Mouse (Mus musculus) urinary bladder, adult 18-20 months (tissue): ENCODE results near the gene Pde11a.

Source experiments
- DNase-seq, 2 experiments: peaks; one replicate each; pipeline ENCODE4 v3.0.0; 2022; ENCODE audit warnings: low spot score in 2 of 2, mixed read lengths in 2 of 2

Pde11a gene

DNA sequence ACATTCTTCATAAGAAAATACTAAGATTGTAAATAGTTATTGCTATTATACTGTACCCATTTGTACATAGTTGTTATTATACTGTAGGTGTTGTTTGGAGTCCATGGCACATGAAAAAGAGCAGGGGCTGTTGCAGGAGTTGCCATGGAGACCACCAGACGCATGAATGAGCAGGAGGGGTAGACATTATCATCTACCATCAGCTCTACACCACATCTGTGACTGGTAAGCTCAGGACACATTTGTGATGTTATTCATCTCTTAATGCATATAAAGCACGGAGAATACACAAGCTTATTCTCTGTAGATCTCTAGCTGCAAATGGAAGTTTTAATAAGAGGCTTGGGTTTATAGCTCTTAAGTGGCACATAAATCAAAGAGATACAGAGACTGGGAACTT lies 179.6 kb downstream of the Pde11a start:
- DNase-seq = no peak

DNA sequence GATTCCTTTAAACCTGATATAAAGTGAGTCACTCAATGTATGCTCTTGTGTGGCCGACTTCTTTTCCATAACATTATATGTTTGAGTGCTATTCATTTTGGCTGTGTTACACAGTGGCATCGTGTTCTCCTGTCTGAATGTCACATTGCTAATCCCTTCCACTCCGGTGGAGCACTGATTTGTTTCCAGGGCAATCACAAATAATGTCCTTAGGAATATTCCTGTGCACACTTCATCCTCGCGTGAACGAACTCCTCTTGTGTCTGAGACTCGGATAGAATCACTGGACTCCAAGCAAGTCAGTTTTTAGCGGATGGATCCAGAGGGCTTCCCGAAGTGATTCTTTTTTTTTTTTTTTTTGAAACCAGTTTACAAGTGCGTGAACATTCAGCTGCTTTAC lies 197.4 kb downstream of the Pde11a start:
- no peak for DNase-seq

- DNase-seq = no peak
Measured at GRCm38 (mm10) chr2:76132983-76133382, 205.6 kb downstream of the Pde11a start.

DNA sequence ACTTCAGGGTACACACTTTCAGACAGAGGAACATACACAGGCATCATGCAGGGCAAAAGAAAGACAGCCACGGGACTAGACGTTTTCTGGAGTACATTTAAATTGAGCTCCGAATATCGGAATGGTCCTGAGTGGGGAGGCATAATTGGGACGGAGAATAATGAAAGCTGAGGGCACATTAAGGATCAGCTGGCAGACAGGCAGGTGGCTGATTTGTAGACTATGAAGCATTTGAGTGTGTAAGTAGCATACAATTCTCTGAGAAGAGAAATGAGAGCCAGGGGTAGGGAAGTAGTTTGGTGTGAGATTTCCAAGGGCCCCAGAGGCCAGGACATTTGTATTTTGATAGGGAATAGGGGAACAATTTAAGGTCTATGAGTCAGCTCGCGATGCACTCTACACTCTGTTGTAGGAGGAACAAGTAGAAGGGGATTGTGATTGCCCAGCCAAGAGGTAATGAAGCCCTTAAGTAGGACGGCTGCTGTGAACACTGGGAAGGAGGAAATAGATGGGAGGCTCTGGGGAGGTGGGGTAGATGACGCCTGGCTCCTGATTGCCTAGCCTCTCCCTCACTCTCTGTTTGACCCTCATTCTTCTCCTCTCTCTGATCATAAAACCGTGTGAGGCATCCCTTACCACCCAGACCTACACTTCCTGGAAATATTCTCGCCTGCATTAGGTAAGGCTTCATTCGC lies 208.5 kb downstream of the Pde11a start:
- DNase-seq = no peak

DNA sequence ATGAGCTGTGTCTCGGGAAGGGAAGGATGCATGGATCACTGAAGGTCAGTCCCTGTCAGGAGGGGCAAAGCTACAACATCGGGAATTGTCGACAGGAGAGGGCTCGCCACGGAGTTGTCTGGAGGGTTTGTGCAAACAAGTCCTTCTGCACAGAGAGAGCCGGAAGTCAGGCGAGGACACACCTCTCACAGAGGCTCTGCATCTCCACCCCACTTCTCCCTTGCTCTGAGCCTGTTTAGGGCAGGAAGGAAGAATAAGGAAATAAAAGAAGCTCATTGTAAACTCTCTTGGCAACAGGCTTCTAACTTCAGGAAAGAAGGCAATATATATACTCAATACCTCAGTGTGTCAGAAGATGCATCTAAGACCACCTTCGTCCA lies 209.5 kb downstream of the Pde11a start:
- no peak for DNase-seq

DNA sequence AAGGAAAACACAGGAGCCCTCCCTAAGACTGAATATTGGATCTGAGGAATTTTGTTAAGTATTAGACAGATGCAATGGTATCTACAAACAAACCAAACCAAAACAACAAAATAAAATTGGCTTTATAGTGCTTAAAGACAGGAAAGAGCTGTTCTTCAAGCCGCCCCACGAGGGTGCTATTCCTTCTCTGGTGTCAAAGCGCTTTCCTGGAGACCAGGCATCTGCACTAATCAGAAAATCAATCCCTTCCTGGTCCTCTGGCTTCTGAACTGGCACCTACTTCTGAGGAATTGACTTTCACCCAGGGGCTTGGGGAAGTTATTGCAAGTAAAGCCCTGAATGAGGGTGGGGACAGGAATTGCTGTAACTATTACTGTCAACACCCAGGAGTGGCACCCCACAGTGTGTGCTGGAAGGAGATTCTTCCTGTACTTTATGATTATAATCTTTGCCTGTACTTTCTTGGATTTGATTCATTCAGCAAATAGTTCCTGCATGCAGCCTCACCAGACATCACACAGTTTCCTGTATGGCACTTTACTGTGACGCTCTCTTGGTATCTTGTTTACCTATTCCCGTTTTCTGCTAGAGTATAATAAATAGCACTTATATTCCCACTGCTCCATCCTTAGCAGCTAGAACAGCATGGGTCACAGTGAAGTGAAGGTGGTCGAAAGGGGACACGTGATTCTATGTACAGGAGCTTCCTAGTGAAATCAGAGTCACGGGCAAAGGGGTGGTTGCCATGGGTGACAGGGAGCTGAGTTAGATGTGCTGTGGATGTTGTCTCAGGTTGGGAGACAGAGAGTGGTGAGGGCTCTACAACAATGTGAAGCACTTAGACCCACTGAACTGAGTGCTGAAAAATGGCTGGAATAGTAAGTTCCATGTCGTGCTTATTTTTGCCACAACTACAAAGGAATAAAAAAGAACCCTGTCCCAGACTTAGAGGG lies 210.2 kb downstream of the Pde11a start:
- DNase-seq = peak in 1 of 2 experiments; percentile 14

DNA sequence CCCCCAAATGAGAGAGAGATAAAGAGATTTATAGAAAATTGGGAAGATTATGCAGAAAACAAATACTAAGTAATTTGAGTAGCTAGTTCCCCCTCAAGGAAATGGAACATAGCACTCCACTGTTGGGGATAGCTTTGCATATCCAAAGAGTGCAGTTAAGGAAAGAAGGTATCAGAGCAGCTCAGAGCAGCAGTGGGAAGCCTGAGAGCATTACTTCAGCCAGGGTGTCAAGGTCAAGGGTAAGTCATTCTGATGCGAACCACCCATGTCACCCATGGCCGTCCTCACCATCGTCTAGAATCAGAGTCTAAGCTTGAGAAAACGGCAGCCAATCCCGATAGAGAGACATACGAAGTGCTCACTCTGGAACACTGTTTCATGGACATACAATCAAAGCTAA lies 211.9 kb downstream of the Pde11a start:
- no peak for DNase-seq

- no peak for DNase-seq
Measured at GRCm38 (mm10) chr2:76124821-76125220, 213.8 kb downstream of the Pde11a start.

DNA sequence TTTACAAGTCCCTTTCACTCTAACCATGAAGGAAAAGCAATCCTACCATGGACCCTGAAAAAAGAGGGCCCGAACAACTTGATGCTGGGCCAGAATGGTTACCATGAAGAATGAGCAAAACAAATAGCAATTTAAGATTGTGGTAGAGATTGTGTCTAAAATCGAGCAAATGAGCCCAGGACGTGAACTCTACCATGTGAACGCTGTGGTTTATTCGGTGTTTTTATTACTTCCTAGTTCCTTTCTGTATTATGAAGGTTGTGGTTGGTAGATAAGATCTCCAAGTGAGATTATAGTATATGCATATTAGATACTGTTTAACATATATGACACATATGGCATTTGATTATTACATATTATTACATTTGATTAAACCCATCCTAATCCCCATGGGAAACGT lies 216.4 kb downstream of the Pde11a start:
- no peak for DNase-seq

GRCm38 (mm10) chr2:76119848-76120247 lies 218.7 kb downstream of the Pde11a start:
- no peak for DNase-seq

DNA sequence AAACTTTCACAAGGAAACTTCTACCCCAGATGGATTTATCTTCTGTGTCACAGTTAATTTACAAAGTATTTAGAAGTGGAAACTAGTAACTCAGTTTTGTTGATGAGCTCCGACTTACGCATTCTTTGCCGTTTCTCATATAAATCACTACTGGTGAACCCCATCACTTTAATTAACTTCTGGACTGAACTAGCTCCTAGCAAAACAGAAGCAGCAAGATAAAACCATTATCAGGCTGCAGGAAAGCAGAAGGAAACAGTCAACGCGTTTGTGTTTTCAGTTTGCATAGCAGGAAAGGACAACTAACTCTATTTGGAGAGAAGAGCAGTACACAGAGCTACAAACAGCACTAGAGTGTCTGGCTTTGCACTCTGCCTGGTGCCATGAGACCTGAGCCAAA lies 220.1 kb downstream of the Pde11a start:
- DNase-seq = no peak

DNA sequence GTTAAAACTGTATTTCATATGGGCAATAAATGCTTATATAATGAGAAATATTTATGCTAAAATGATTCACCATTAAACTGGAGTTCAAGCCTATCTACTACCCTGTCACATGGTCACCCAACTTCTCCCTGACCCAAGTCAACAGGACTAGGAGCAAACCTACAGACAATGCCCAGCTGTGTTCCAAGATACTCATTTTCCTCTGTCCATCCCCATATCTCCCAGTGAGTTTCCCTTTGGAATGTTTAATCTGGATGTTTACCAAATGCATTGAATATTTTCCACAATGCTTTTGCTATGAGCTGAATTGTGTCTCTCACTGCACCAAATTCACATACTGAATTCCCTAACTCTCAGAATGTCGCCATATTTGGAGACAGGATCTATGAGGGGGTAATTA lies 221.4 kb downstream of the Pde11a start:
- no peak for DNase-seq

DNA sequence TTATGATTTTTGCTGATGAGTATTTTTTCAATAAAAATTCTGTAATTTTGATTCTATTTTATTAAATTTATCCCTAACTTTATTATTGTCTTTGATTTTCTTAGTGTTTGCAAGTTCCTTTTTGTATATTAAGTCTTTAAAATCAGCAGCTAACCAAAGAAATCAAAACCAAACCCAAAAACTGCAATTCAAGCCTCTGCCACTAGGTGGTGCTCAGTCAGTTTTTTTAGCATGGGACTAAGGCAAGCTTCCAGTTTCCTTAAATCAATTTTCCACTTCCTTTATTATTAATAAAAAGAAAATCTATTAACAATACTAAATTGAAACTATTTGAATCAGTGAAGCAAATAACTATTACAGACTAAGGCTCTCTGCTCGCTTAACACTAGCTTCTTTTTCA lies 222.9 kb downstream of the Pde11a start:
- DNase-seq = peak in 1 of 2 experiments; percentile 33

GRCm38 (mm10) chr2:76114734-76115133 lies 223.8 kb downstream of the Pde11a start:
- DNase-seq = no peak

GRCm38 (mm10) chr2:76109653-76110052 lies 228.9 kb downstream of the Pde11a start:
- no peak for DNase-seq

- DNase-seq = no peak
Measured at GRCm38 (mm10) chr2:76101889-76102602, 236.5 kb downstream of the Pde11a start.

GRCm38 (mm10) chr2:76100597-76100996 lies 238.0 kb downstream of the Pde11a start:
- DNase-seq = no peak

GRCm38 (mm10) chr2:76099726-76100347 lies 238.7 kb downstream of the Pde11a start:
- DNase-seq = no peak

DNA sequence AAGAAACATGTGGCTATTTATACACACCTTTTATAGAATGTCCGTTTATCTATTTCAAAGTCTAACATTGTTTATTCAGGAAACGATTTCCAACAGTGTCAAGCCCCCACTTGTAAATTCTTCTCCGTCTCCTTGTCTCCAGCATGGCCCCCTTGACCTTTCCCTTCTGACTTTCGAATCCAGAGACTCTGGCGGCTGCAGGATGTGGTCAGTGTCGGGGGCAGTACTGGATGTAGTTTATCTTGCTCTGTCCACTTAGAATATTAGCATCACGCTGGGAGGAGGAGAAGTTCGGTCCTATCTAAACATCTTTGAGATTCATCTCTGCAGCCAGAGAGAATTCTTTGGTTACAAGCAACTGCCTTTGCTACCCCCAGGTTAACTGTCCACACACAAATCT lies 240.2 kb downstream of the Pde11a start:
- no peak for DNase-seq

GRCm38 (mm10) chr2:76097847-76098246 lies 240.7 kb downstream of the Pde11a start:
- no peak for DNase-seq

GRCm38 (mm10) chr2:76097284-76097683 lies 241.3 kb downstream of the Pde11a start:
- DNase-seq = no peak

- DNase-seq = no peak
Measured at GRCm38 (mm10) chr2:76095861-76096260, 242.7 kb downstream of the Pde11a start.
